Mouse (Mus musculus): ENCODE measurements at regions not wholly inside any gene's neighbourhood (a gene's known extent, or its start where the extent isn't known, plus 50 kb on each side); places are given as distances from the start of the nearest gene placed in this dataset.

GRCm38 (mm10) chr13:115257345-115257744 lies 155.6 kb upstream of the Itga1 start:
- DNase-seq (ENCODE audit: low read depth, low spot score), result no peak

- DNase-seq (ENCODE audit: low read depth, low spot score), result no peak
These were observed 150.8 kb upstream of the Itga1 start for GRCm38 (mm10) chr13:115252541-115252940.

GRCm38 (mm10) chr13:115231981-115232380 lies 130.2 kb upstream of the Itga1 start:
- no peak for DNase-seq (ENCODE audit: low read depth, low spot score)

GRCm38 (mm10) chr13:115230494-115230893 lies 128.7 kb upstream of the Itga1 start:
- peak; percentile 52 for DNase-seq (ENCODE audit: low read depth, low spot score)

- no peak for DNase-seq (ENCODE audit: low read depth, low spot score)
These were observed 125.1 kb upstream of the Itga1 start for GRCm38 (mm10) chr13:115226824-115227223.

- DNase-seq (ENCODE audit: low read depth, low spot score), result no peak
These were observed 117.9 kb upstream of the Itga1 start for GRCm38 (mm10) chr13:115219701-115220100.

- no peak for DNase-seq (ENCODE audit: low read depth, low spot score)
These were observed 109.5 kb upstream of the Itga1 start for GRCm38 (mm10) chr13:115211285-115211684.

- DNase-seq (ENCODE audit: low read depth, low spot score), result no peak
These were observed 109.0 kb upstream of the Itga1 start for GRCm38 (mm10) chr13:115210643-115211208.

GRCm38 (mm10) chr13:115209402-115210192 lies 107.8 kb upstream of the Itga1 start:
- no peak for DNase-seq (ENCODE audit: low read depth, low spot score)

GRCm38 (mm10) chr13:115206723-115207122 lies 105.0 kb upstream of the Itga1 start:
- DNase-seq (ENCODE audit: low read depth, low spot score), result no peak

- no peak for DNase-seq (ENCODE audit: low read depth, low spot score)
These were observed 97.4 kb upstream of the Itga1 start for GRCm38 (mm10) chr13:115199166-115199565.

- no peak for DNase-seq (ENCODE audit: low read depth, low spot score)
These were observed 86.3 kb upstream of the Itga1 start for GRCm38 (mm10) chr13:115188066-115188465.

GRCm38 (mm10) chr13:115187356-115187755 lies 85.6 kb upstream of the Itga1 start:
- DNase-seq (ENCODE audit: low read depth, low spot score), result no peak

GRCm38 (mm10) chr13:115182211-115182870 lies 80.6 kb upstream of the Itga1 start:
- no peak for DNase-seq (ENCODE audit: low read depth, low spot score)

- DNase-seq (ENCODE audit: low read depth, low spot score), result no peak
These were observed 76.6 kb upstream of the Itga1 start for GRCm38 (mm10) chr13:115178175-115178917.

GRCm38 (mm10) chr13:115171347-115172062 lies 69.7 kb upstream of the Itga1 start:
- no peak for DNase-seq (ENCODE audit: low read depth, low spot score)

- no peak for DNase-seq (ENCODE audit: low read depth, low spot score)
These were observed 64.2 kb upstream of the Itga1 start for GRCm38 (mm10) chr13:115165981-115166380.

GRCm38 (mm10) chr13:115162689-115163413 lies 61.1 kb upstream of the Itga1 start:
- no peak for DNase-seq (ENCODE audit: low read depth, low spot score)

GRCm38 (mm10) chr13:115159386-115159785 lies 57.6 kb upstream of the Itga1 start:
- no peak for DNase-seq (ENCODE audit: low read depth, low spot score)

Measured in brain, embryonic 18.5 days (tissue).